In genomic region chr11:5196583-5196982, GRCm38 (mm10) we compare ENCODE assay signal across 23 mouse cellular contexts. TPM values are rescaled to one million over a fixed set of nuclear protein-coding genes. Genes with fewer than 3 reads are reported as not detected.
A peak's percentile ranks its signal among the peaks of the same experiment; 100 is the strongest.
DNase-seq lines count a peak whose midpoint lies in the region; ATAC-seq lines count a peak whose summit lies in the region.
"Had no signal": no experiment of that assay in that cellular context is flagged by ENCODE, and none has a peak within 500 bp of the region (broad histone marks: within the 10 kb centered on the region; RNA-seq: fewer than 3 reads in every experiment).

No protein-coding gene starts in this region.

- no peak overlapping the region for H3K4me2 ChIP-seq in heart, embryonic 12.5 days
- H3K4me2 ChIP-seq in kidney, embryonic 14.5 days (replicated peaks; ENCODE audit: low read depth, low read length), result no peak overlapping the region
- no peak overlapping the region for H3K4me2 ChIP-seq in midbrain, embryonic 14.5 days (ENCODE audit: low read length)
- H3K4me2 ChIP-seq: embryonic facial prominence, embryonic 12.5 days; hindbrain, embryonic 15.5 days; limb, embryonic 12.5 days; midbrain, embryonic 12.5 days; neural tube, embryonic 13.5 days had no signal

- no peaks in the 10 kb centered on the region for H3K27me3 ChIP-seq in heart, embryonic 12.5 days (replicated peaks)
- no peaks in the 10 kb centered on the region for H3K27me3 ChIP-seq in kidney, embryonic 14.5 days (ENCODE audit: control insufficient read depth, insufficient read depth, low read length)
- no peaks in the 10 kb centered on the region for H3K27me3 ChIP-seq in midbrain, embryonic 10.5 days (ENCODE audit: low read depth, poor library complexity, severe bottlenecking)
- no peaks in the 10 kb centered on the region for H3K27me3 ChIP-seq in midbrain, embryonic 14.5 days (ENCODE audit: control insufficient read depth, insufficient read depth, low read length)
- no peaks in the 10 kb centered on the region for H3K27me3 ChIP-seq in limb, embryonic 10.5 days (ENCODE audit: low read depth, poor library complexity, severe bottlenecking)
- H3K27me3 ChIP-seq: embryonic facial prominence, embryonic 12.5 days; hindbrain, embryonic 15.5 days; limb, embryonic 12.5 days; midbrain, embryonic 12.5 days; neural tube, embryonic 13.5 days had no signal

- no peak overlapping the region for H3K9ac ChIP-seq in heart, embryonic 12.5 days
- no peak overlapping the region for H3K9ac ChIP-seq in kidney, embryonic 14.5 days (ENCODE audit: low read depth, low read length)
- no peak overlapping the region for H3K9ac ChIP-seq in midbrain, embryonic 14.5 days (replicated peaks; ENCODE audit: low read length)
- H3K9ac ChIP-seq: embryonic facial prominence, embryonic 12.5 days; hindbrain, embryonic 15.5 days; limb, embryonic 12.5 days; midbrain, embryonic 12.5 days; neural tube, embryonic 13.5 days had no signal

- intact Hi-C loops in heart, postnatal 25 days (cut with DNase I), result no loop called here

- peaks cover 55% of the 10 kb centered on the region for H3K36me3 ChIP-seq in heart, embryonic 12.5 days
- peaks cover 13% of the 10 kb centered on the region; the same call in 1 of the 2 replicates for H3K36me3 ChIP-seq in kidney, embryonic 14.5 days (ENCODE audit: control insufficient read depth, insufficient read depth, low read length)
- H3K36me3 ChIP-seq in midbrain, embryonic 10.5 days, result peaks cover 28% of the 10 kb centered on the region
- H3K36me3 ChIP-seq in midbrain, embryonic 14.5 days (ENCODE audit: control insufficient read depth, insufficient read depth, low read length), result peaks cover 3% of the 10 kb centered on the region; the same call in 1 of the 2 replicates
- H3K36me3 ChIP-seq in limb, embryonic 10.5 days, result peaks cover 34% of the 10 kb centered on the region
- H3K36me3 ChIP-seq: hindbrain, embryonic 15.5 days had no signal

- no peak for ATAC-seq in heart, embryonic 12.5 days (ENCODE audit: insufficient number of reproducible peaks, low FRiP score)
- no peak for ATAC-seq in kidney, embryonic 14.5 days (ENCODE audit: low FRiP score, low TSS enrichment)
- no peak for ATAC-seq in midbrain, embryonic 14.5 days (ENCODE audit: low FRiP score, low TSS enrichment)
- ATAC-seq: forebrain, embryonic 16.5 days had no signal

- no peaks in the 10 kb centered on the region for H3K9me3 ChIP-seq in heart, embryonic 12.5 days (replicated peaks)
- H3K9me3 ChIP-seq in kidney, embryonic 14.5 days (ENCODE audit: control insufficient read depth, low read length), result no peaks in the 10 kb centered on the region
- no peaks in the 10 kb centered on the region for H3K9me3 ChIP-seq in midbrain, embryonic 10.5 days (replicated peaks)
- no peaks in the 10 kb centered on the region for H3K9me3 ChIP-seq in midbrain, embryonic 14.5 days (ENCODE audit: control insufficient read depth, low read length)
- no peaks in the 10 kb centered on the region for H3K9me3 ChIP-seq in limb, embryonic 10.5 days (replicated peaks)
- H3K9me3 ChIP-seq: embryonic facial prominence, embryonic 12.5 days; hindbrain, embryonic 15.5 days; limb, embryonic 12.5 days; midbrain, embryonic 12.5 days; neural tube, embryonic 13.5 days had no signal

- 78% methylated on average over 7 of the region's 7 CpGs for WGBS in heart, embryonic 12.5 days
- 57% methylated on average over 7 of the region's 7 CpGs for WGBS in kidney, embryonic 14.5 days
- WGBS in midbrain, embryonic 10.5 days, result 63% methylated on average over 7 of the region's 7 CpGs
- 53% methylated on average over 7 of the region's 7 CpGs for WGBS in midbrain, embryonic 14.5 days
- WGBS in limb, embryonic 10.5 days, result 89% methylated on average over 7 of the region's 7 CpGs

- H3K27ac ChIP-seq in heart, embryonic 12.5 days (ENCODE audit: poor library complexity, severe bottlenecking), result peak overlapping the region; percentile 44
- H3K27ac ChIP-seq in kidney, embryonic 14.5 days (ENCODE audit: low read depth, low read length), result peak overlapping the region; percentile 11; the same call in 1 of the 2 replicates
- H3K27ac ChIP-seq in midbrain, embryonic 10.5 days (replicated peaks), result peak overlapping the region; percentile 43; the same call in 1 of the 2 replicates
- H3K27ac ChIP-seq in midbrain, embryonic 14.5 days (replicated peaks; ENCODE audit: low read depth, low read length), result no peak overlapping the region
- H3K27ac ChIP-seq in limb, embryonic 10.5 days, result 0 out of 2 replicates have a peak overlapping the region, but pooled peaks have one; percentile 1
- H3K27ac ChIP-seq: embryonic facial prominence, embryonic 12.5 days; hindbrain, embryonic 15.5 days; limb, embryonic 12.5 days; midbrain, embryonic 12.5 days; neural tube, embryonic 13.5 days had no signal

- H3K4me3 ChIP-seq in heart, embryonic 12.5 days, result no peak overlapping the region
- no peak overlapping the region for H3K4me3 ChIP-seq in kidney, embryonic 14.5 days (ENCODE audit: low read length)
- H3K4me3 ChIP-seq in midbrain, embryonic 10.5 days, result no peak overlapping the region
- no peak overlapping the region for H3K4me3 ChIP-seq in midbrain, embryonic 14.5 days (replicated peaks; ENCODE audit: low read depth, low read length)
- H3K4me3 ChIP-seq in limb, embryonic 10.5 days, result no peak overlapping the region
- H3K4me3 ChIP-seq: embryonic facial prominence, embryonic 12.5 days; hindbrain, embryonic 15.5 days; limb, embryonic 12.5 days; midbrain, embryonic 12.5 days; neural tube, embryonic 13.5 days had no signal

- DNase-seq in heart, postnatal 25 days (ENCODE audit: low spot score), result no peak
- no peak for DNase-seq in kidney, adult 11 months
- no peak for DNase-seq in midbrain, embryonic 10.5 days (ENCODE audit: low spot score)
- no peak for DNase-seq in midbrain, embryonic 14.5 days
- DNase-seq in limb, embryonic 10.5 days (ENCODE audit: low spot score), result no peak
- DNase-seq in c-Kit-positive CD71-positive TER-119-positive erythroid progenitor cells, embryonic 14.5 days (ENCODE audit: low spot score), result no peak
- DNase-seq: cerebellum, adult 8-10 months; cerebellum, postnatal 25 days; gastrocnemius, postnatal 10 days; heart, postnatal 10 days; kidney, adult 2 months; layer of hippocampus, postnatal 36 days; lung, postnatal 36 days; right cerebral cortex, postnatal 14 days; thymus, postnatal 4 days had no signal

- H3K4me1 ChIP-seq in heart, embryonic 12.5 days (replicated peaks), result peaks cover 45% of the 10 kb centered on the region
- peaks cover 14% of the 10 kb centered on the region for H3K4me1 ChIP-seq in kidney, embryonic 14.5 days (ENCODE audit: control insufficient read depth, insufficient read depth, low read length)
- H3K4me1 ChIP-seq in midbrain, embryonic 10.5 days, result peaks cover 26% of the 10 kb centered on the region
- no peaks in the 10 kb centered on the region for H3K4me1 ChIP-seq in midbrain, embryonic 14.5 days (ENCODE audit: control insufficient read depth, insufficient read depth, low read length)
- H3K4me1 ChIP-seq in limb, embryonic 10.5 days, result peaks cover 12% of the 10 kb centered on the region
- H3K4me1 ChIP-seq: hindbrain, embryonic 15.5 days had no signal

RNA-seq across cellular contexts. Expression of gene Emid1, which starts 44.5 kb away (rescaled TPM):
- polyA plus RNA-seq in heart, embryonic 12.5 days (2016; fragmentation: Nextera tagmentation; extraction: Ambion mirVana), result 9.0 and 10.0 TPM in 2 replicates
- 1 to 10 TPM; 2.1 to 2.2 TPM for total RNA-seq in heart, postnatal 25 days (2021)
- 141 and 178 TPM in 2 replicates for polyA plus RNA-seq in kidney, embryonic 14.5 days (2014; fragmentation: Nextera tagmentation; extraction: Ambion mirVana)
- polyA plus RNA-seq in midbrain, embryonic 10.5 days (2016; fragmentation: Nextera tagmentation; extraction: Ambion mirVana), result 21.9 and 28.2 TPM in 2 replicates
- polyA plus RNA-seq in midbrain, embryonic 14.5 days (2014; fragmentation: Nextera tagmentation; extraction: Ambion mirVana), result 7.9 and 9.8 TPM in 2 replicates
- polyA plus RNA-seq in limb, embryonic 10.5 days (2016; fragmentation: Nextera tagmentation; extraction: Ambion mirVana), result 12.1 and 12.3 TPM in 2 replicates
